Mouse (Mus musculus) testis, adult 2 months (tissue): ENCODE data around the gene 1810043G02Rik.

Experiments used
- CTCF ChIP-seq: fragments of 200-500 bp; IDR thresholded peaks from 2 replicates; pipeline ENCODE4 v1.5.1; 2012; ENCODE audit warnings: low read depth, mild to moderate bottlenecking, inconsistent platforms, low read length, moderate library complexity; ENCODE audit not compliant: control insufficient read depth, insufficient read depth, insufficient replicate concordance
- POLR2A ChIP-seq: fragments of 200-500 bp; IDR thresholded peaks from 2 replicates; pipeline ENCODE4 v1.6.1; 2012; ENCODE audit warnings: low read depth, mild to moderate bottlenecking, inconsistent platforms, low read length, moderate library complexity; ENCODE audit not compliant: control insufficient read depth

GRCm38 (mm10) chr10:78029080-78029479 is 50.8 kb downstream of the 1810043G02Rik start:
- no peak for TF ChIP-seq CTCF
- no peak for TF ChIP-seq POLR2A
